Comparison of ENCODE assay signal across 26 mouse cellular contexts in the genomic region with DNA sequence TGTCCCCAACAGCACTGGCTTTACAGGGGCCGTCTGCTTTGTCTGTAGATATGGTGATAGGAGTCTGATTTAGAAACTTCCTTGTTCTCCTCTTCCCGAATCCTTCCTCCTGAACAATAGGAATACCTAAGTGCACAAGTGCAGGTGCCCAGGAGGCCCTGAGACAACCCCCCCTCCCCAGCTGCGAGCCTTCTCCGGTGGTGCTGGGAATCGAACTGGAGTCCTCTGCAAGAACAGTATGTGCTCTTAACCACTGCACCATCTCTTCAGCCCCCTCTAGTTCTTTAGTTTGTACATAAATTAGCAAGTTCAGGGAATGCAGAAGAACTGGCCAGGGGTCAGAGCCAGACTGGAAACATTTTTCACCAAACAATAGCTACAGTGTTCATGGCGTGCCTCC. TPM values are rescaled to one million over a fixed set of nuclear protein-coding genes. Genes with fewer than 3 reads are reported as not detected.
DNase-seq lines count a peak whose midpoint lies in the region; ATAC-seq and TF ChIP-seq lines count a peak whose summit lies in the region.
"Had no signal": no experiment of that assay in that cellular context is flagged by ENCODE, and none has a peak within 500 bp of the region (broad histone marks: within the 10 kb centered on the region; RNA-seq: fewer than 3 reads in every experiment).

No protein-coding gene starts in this region.

- no peak for DNase-seq in kidney, postnatal 0 days (ENCODE audit: low spot score)
- no peak for DNase-seq in kidney, adult 2 months
- DNase-seq in ES-CJ7 (ENCODE audit: low read depth, low spot score): peak; percentile 78
- no peak for DNase-seq in embryonic facial prominence, embryonic 14.5 days (ENCODE audit: low spot score)
- no peak for DNase-seq in gastrocnemius, adult 18-20 months (ENCODE audit: low spot score)
- no peak for DNase-seq in urinary bladder, postnatal 25 days (ENCODE audit: low spot score)
- DNase-seq: adrenal gland, adult 8-10 months; B cell, adult 2 months; cerebellum, adult 11-12 months; cerebellum, postnatal 10 days; gastrocnemius, postnatal 10 days; heart, postnatal 4 days; kidney, postnatal 4 days; liver; lung, postnatal 14 days; spleen, adult 18-20 months; thymus, adult 18-20 months; thymus, postnatal 4 days had no signal

- peak overlapping the region; percentile 82; the same call in 1 of the 2 replicates for H3K27ac ChIP-seq in kidney, postnatal 0 days
- H3K27ac ChIP-seq in kidney, adult 2 months (ENCODE audit: insufficient read depth, low read depth, low read length): no peak overlapping the region
- peak overlapping the region; percentile 48; the same call in 1 of the 2 replicates for H3K27ac ChIP-seq in embryonic facial prominence, embryonic 14.5 days (replicated peaks; ENCODE audit: low read depth, low read length)
- H3K27ac ChIP-seq in stomach, embryonic 15.5 days: peak overlapping the region; percentile 81
- H3K27ac ChIP-seq: forebrain, embryonic 13.5 days; heart, embryonic 10.5 days; hindbrain, embryonic 14.5 days; left cerebral cortex, adult 2 months; midbrain, embryonic 13.5 days had no signal

- no peaks in the 10 kb centered on the region for H3K9me3 ChIP-seq in kidney, postnatal 0 days (replicated peaks; ENCODE audit: low read length)
- H3K9me3 ChIP-seq in embryonic facial prominence, embryonic 14.5 days (ENCODE audit: control insufficient read depth, low read length): no peaks in the 10 kb centered on the region
- H3K9me3 ChIP-seq in stomach, embryonic 15.5 days: no peaks in the 10 kb centered on the region
- H3K9me3 ChIP-seq: forebrain, embryonic 13.5 days; heart, embryonic 10.5 days; megakaryocyte, embryonic 14.5 days; midbrain, embryonic 13.5 days had no signal

- H3K4me3 ChIP-seq in kidney, postnatal 0 days (replicated peaks; ENCODE audit: low read depth, low read length): no peak overlapping the region
- no peak overlapping the region for H3K4me3 ChIP-seq in kidney, adult 2 months (ENCODE audit: insufficient read depth, low read depth, low read length)
- no peak overlapping the region for H3K4me3 ChIP-seq in embryonic facial prominence, embryonic 14.5 days (ENCODE audit: low read depth, low read length)
- no peak overlapping the region for H3K4me3 ChIP-seq in stomach, embryonic 15.5 days (replicated peaks)
- H3K4me3 ChIP-seq: forebrain, embryonic 13.5 days; heart, embryonic 10.5 days; left cerebral cortex, adult 2 months; megakaryocyte, embryonic 14.5 days; midbrain, embryonic 13.5 days had no signal

- 81% methylated on average over 6 of the region's 6 CpGs for WGBS in kidney, postnatal 0 days
- 77% methylated on average over 6 of the region's 6 CpGs for WGBS in kidney, adult 2 months
- 76% methylated on average over 6 of the region's 6 CpGs for WGBS in embryonic facial prominence, embryonic 14.5 days
- 75% methylated on average over 6 of the region's 6 CpGs for WGBS in stomach, embryonic 15.5 days

- H3K4me2 ChIP-seq in kidney, postnatal 0 days (ENCODE audit: low read length): no peak overlapping the region
- H3K4me2 ChIP-seq in embryonic facial prominence, embryonic 14.5 days (ENCODE audit: low read depth, low read length): no peak overlapping the region
- H3K4me2 ChIP-seq in stomach, embryonic 15.5 days: no peak overlapping the region
- H3K4me2 ChIP-seq: forebrain, embryonic 13.5 days; hindbrain, embryonic 14.5 days; midbrain, embryonic 13.5 days had no signal

- H3K9ac ChIP-seq in kidney, postnatal 0 days (ENCODE audit: low read depth, low read length): no peak overlapping the region
- no peak overlapping the region for H3K9ac ChIP-seq in embryonic facial prominence, embryonic 14.5 days (ENCODE audit: low read depth, low read length)
- no peak overlapping the region for H3K9ac ChIP-seq in stomach, embryonic 15.5 days
- H3K9ac ChIP-seq: forebrain, embryonic 13.5 days; hindbrain, embryonic 14.5 days; midbrain, embryonic 13.5 days had no signal

- no peak for ATAC-seq in kidney, postnatal 0 days (replicated peaks; ENCODE audit: low FRiP score, low read depth)
- no peak for ATAC-seq in embryonic facial prominence, embryonic 14.5 days (ENCODE audit: low read depth)
- ATAC-seq in stomach, embryonic 15.5 days (ENCODE audit: insufficient read depth, low FRiP score, low read depth): no peak
- ATAC-seq: forebrain, embryonic 13.5 days; midbrain, embryonic 13.5 days had no signal

- peaks cover 7% of the 10 kb centered on the region for H3K4me1 ChIP-seq in kidney, postnatal 0 days (replicated peaks; ENCODE audit: insufficient read depth, low read length)
- peaks cover 39% of the 10 kb centered on the region for H3K4me1 ChIP-seq in kidney, adult 2 months (ENCODE audit: control insufficient read depth, insufficient read depth, low read length)
- H3K4me1 ChIP-seq in embryonic facial prominence, embryonic 14.5 days (ENCODE audit: control insufficient read depth, insufficient read depth, low read length): peaks cover 16% of the 10 kb centered on the region
- H3K4me1 ChIP-seq in stomach, embryonic 15.5 days: peaks cover 25% of the 10 kb centered on the region; the same call in 1 of the 2 replicates
- H3K4me1 ChIP-seq: megakaryocyte, embryonic 14.5 days had no signal

- no peak for TF ChIP-seq POLR2A in kidney, adult 2 months (IDR thresholded peaks at IDR 0.05; ENCODE audit: low read depth, low read length)

- H3K27me3 ChIP-seq in kidney, postnatal 0 days (ENCODE audit: insufficient read depth, low read length): no peaks in the 10 kb centered on the region
- H3K27me3 ChIP-seq in kidney, adult 2 months (replicated peaks; ENCODE audit: control insufficient read depth, insufficient read depth, low read length): no peaks in the 10 kb centered on the region
- no peaks in the 10 kb centered on the region for H3K27me3 ChIP-seq in embryonic facial prominence, embryonic 14.5 days (replicated peaks; ENCODE audit: control insufficient read depth, insufficient read depth, low read length)
- no peaks in the 10 kb centered on the region for H3K27me3 ChIP-seq in stomach, embryonic 15.5 days (replicated peaks)
- H3K27me3 ChIP-seq: CH12.LX had no signal

- H3K36me3 ChIP-seq in kidney, postnatal 0 days (ENCODE audit: insufficient read depth, low read length): no peaks in the 10 kb centered on the region
- H3K36me3 ChIP-seq in kidney, adult 2 months (ENCODE audit: control insufficient read depth, insufficient read depth, low read length): no peaks in the 10 kb centered on the region
- no peaks in the 10 kb centered on the region for H3K36me3 ChIP-seq in embryonic facial prominence, embryonic 14.5 days (ENCODE audit: control insufficient read depth, insufficient read depth, low read length)
- no peaks in the 10 kb centered on the region for H3K36me3 ChIP-seq in stomach, embryonic 15.5 days
- H3K36me3 ChIP-seq: heart, embryonic 10.5 days; midbrain, embryonic 13.5 days had no signal

- no peak for TF ChIP-seq CTCF in kidney, postnatal 0 days (IDR thresholded peaks at IDR 0.05; ENCODE audit: low read depth)
- TF ChIP-seq CTCF in kidney, adult 2 months (conservative IDR thresholded peaks at IDR 0.05; ENCODE audit: insufficient read depth, insufficient read length, low read depth, low read length): no peak

RNA-seq across cellular contexts. Expression of a gene that starts 14.7 kb away (rescaled TPM):
- polyA plus RNA-seq in kidney, postnatal 0 days (2015; fragmentation: Nextera tagmentation; extraction: Ambion mirVana): 74.0 and 89.3 TPM in 2 replicates
- 68.7 and 81.7 TPM in 2 replicates for polyA plus RNA-seq in kidney, adult 2 months (2012; rRNA removed)
- polyA plus RNA-seq in embryonic facial prominence, embryonic 14.5 days (2014; fragmentation: Nextera tagmentation; extraction: Ambion mirVana): 37.3 and 47.5 TPM in 2 replicates
- 163 and 189 TPM in 2 replicates for polyA plus RNA-seq in stomach, embryonic 15.5 days (2015; fragmentation: Nextera tagmentation; extraction: Ambion mirVana)
- total RNA-seq in gastrocnemius, adult 18-20 months (2021): under 1 TPM; 0.25 to 0.57 TPM

RNA-seq across cellular contexts. Expression of a gene that starts 44.6 kb away (rescaled TPM):
- 10.5 and 15.1 TPM in 2 replicates for polyA plus RNA-seq in kidney, postnatal 0 days (2015; fragmentation: Nextera tagmentation; extraction: Ambion mirVana)
- 34.0 and 102 TPM in 2 replicates for polyA plus RNA-seq in kidney, adult 2 months (2012; rRNA removed)
- polyA plus RNA-seq in embryonic facial prominence, embryonic 14.5 days (2014; fragmentation: Nextera tagmentation; extraction: Ambion mirVana): 11.4 and 13.7 TPM in 2 replicates
- 11.0 and 48.1 TPM in 2 replicates for polyA plus RNA-seq in stomach, embryonic 15.5 days (2015; fragmentation: Nextera tagmentation; extraction: Ambion mirVana)
- total RNA-seq in gastrocnemius, adult 18-20 months (2021): 100 to 1,000 TPM in 1 of 2 experiments, 10 to 100 TPM in 1; 91.6 to 114 TPM
